Mouse (Mus musculus): ENCODE results near the gene Mex3d. TPM values are rescaled to one million over a fixed set of nuclear protein-coding genes. Genes with fewer than 3 reads are reported as not detected.

Gene Mex3d
- polyA plus RNA-seq, 1 experiment: 7.9 TPM

DNA sequence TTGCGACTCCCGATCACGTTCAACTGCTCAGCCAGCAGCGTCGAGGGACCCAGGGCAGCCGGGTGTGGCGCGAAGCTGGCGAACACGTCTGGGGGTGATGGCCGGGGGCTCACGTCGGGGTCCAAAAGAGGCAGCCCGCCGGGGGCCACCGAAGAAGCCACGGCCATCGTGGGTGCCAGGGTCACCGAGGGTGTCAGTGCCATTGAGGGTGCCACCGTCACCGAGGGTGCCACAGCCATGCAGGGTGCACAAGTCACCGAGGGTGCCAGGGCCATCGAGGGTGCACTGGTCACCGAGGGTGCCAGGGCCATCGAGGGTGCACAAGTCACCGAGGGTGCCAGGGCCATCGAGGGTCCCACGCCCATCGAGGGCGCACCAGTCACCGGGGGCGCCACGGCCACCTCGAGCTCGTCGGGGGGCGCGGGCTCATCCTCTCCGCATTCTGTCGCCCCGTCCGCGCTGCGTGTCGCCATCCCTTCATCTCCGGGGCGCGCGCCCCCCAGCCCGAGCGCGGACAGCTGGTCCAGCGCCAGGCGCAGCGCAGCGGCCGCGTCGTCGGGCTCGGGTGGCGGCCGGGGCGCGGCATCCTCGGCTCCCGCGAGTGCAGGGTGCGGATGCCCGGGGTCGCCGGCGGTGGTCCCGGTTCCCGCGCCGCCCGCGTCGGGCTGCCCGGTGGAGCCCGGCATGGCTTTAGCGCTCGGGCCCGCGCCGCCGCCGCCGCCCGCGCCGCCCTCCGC lies 556 bp downstream of the Mex3d start:
- Histone ChIP-seq H3K27ac (ENCODE audit: insufficient read depth, low read depth, low read length) (no peak overlapping the region), H3K27me3 (replicated peaks; ENCODE audit: control insufficient read depth, insufficient read depth, low read length) (no peaks in the 10 kb centered on the region), H3K4me1 (ENCODE audit: control insufficient read depth, insufficient read depth, low read length) (peaks cover 11% of the 10 kb centered on the region; the same call in 1 of the 2 replicates), H3K36me3 (ENCODE audit: control insufficient read depth, insufficient read depth, low read length) (no peaks in the 10 kb centered on the region), H3K4me3 (ENCODE audit: insufficient read depth, low read depth, low read length) (peak overlapping the region; percentile 72)
- WGBS: 4% methylated on average over 91 of the region's 94 CpGs
- no peak for DNase-seq
- no peak for TF ChIP-seq CTCF (conservative IDR thresholded peaks at IDR 0.05; ENCODE audit: insufficient read depth, insufficient read length, low read depth, low read length)
- no peak for TF ChIP-seq POLR2A (IDR thresholded peaks at IDR 0.05; ENCODE audit: low read depth, low read length)

- WGBS: 10% methylated on average over 34 of the region's 34 CpGs
- no peaks in the 10 kb centered on the region for H3K36me3 ChIP-seq (ENCODE audit: control insufficient read depth, insufficient read depth, low read length)
- DNase-seq: no peak
- H3K27ac ChIP-seq (ENCODE audit: insufficient read depth, low read depth, low read length): no peak overlapping the region
- TF ChIP-seq CTCF (conservative IDR thresholded peaks at IDR 0.05; ENCODE audit: insufficient read depth, insufficient read length, low read depth, low read length) (no peak), POLR2A (IDR thresholded peaks at IDR 0.05; ENCODE audit: low read depth, low read length) (no peak)
- H3K27me3 ChIP-seq (replicated peaks; ENCODE audit: control insufficient read depth, insufficient read depth, low read length): no peaks in the 10 kb centered on the region
- H3K4me3 ChIP-seq (ENCODE audit: insufficient read depth, low read depth, low read length): peak overlapping the region; percentile 72
- peaks cover 11% of the 10 kb centered on the region; the same call in 1 of the 2 replicates for H3K4me1 ChIP-seq (ENCODE audit: control insufficient read depth, insufficient read depth, low read length)
These were observed 1.4 kb downstream of the Mex3d start for GRCm38 (mm10) chr10:80385811-80386734.

DNA sequence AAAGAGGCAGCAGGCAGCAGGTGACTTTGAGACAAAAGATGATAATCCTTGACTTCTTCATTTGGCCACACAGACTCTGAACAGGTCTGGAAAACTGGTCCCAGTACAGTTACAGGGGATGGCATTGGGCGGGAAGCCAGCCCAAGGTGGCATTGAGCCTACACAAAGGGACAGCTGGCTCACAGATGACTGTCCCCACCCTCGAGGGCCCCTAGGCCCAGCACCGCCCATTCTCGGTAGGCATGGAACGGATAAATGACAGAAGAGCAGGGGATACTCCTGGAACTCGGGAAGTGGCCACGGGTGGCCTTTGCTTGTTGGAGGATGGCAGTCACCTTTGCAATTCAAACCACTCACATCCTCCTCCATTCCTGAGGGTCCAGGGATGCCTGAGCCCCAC lies 2.1 kb downstream of the Mex3d start:
- H3K36me3 ChIP-seq (ENCODE audit: control insufficient read depth, insufficient read depth, low read length): no peaks in the 10 kb centered on the region
- no peak overlapping the region for H3K4me3 ChIP-seq (ENCODE audit: insufficient read depth, low read depth, low read length)
- H3K27ac ChIP-seq (ENCODE audit: insufficient read depth, low read depth, low read length): no peak overlapping the region
- 61% methylated on average over 7 of the region's 7 CpGs for WGBS
- H3K27me3 ChIP-seq (replicated peaks; ENCODE audit: control insufficient read depth, insufficient read depth, low read length): no peaks in the 10 kb centered on the region
- peaks cover 10% of the 10 kb centered on the region; the same call in 1 of the 2 replicates for H3K4me1 ChIP-seq (ENCODE audit: control insufficient read depth, insufficient read depth, low read length)
- no peak for DNase-seq
- TF ChIP-seq CTCF (conservative IDR thresholded peaks at IDR 0.05; ENCODE audit: insufficient read depth, insufficient read length, low read depth, low read length) (no peak), POLR2A (IDR thresholded peaks at IDR 0.05; ENCODE audit: low read depth, low read length) (no peak)

DNA sequence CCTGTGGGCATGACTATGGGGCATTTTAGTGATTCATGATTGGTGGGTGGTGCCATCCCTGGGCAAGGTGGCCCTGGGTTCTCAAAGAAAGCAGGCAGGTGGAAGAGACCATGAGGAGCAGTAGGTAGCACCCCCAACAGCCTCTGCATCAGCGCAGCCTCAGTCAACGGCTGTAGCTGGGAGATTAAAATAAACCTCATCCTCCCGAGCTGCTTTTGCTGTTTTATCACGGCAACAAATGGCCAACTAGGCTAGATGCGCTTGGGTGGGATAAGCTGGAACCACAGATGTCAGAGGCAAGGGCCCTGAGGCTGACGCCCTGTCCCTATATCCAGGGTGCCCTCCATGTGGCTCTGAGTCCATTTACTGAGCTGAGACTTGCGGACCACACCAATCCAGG lies 2.8 kb downstream of the Mex3d start:
- Histone ChIP-seq H3K4me1 (ENCODE audit: control insufficient read depth, insufficient read depth, low read length) (peaks cover 9% of the 10 kb centered on the region; the same call in 1 of the 2 replicates), H3K4me3 (ENCODE audit: insufficient read depth, low read depth, low read length) (no peak overlapping the region), H3K27ac (ENCODE audit: insufficient read depth, low read depth, low read length) (no peak overlapping the region), H3K27me3 (replicated peaks; ENCODE audit: control insufficient read depth, insufficient read depth, low read length) (no peaks in the 10 kb centered on the region), H3K36me3 (ENCODE audit: control insufficient read depth, insufficient read depth, low read length) (no peaks in the 10 kb centered on the region)
- 80% methylated on average over 7 of the region's 7 CpGs for WGBS
- no peak for DNase-seq
- TF ChIP-seq CTCF (conservative IDR thresholded peaks at IDR 0.05; ENCODE audit: insufficient read depth, insufficient read length, low read depth, low read length) (no peak), POLR2A (IDR thresholded peaks at IDR 0.05; ENCODE audit: low read depth, low read length) (no peak)

DNA sequence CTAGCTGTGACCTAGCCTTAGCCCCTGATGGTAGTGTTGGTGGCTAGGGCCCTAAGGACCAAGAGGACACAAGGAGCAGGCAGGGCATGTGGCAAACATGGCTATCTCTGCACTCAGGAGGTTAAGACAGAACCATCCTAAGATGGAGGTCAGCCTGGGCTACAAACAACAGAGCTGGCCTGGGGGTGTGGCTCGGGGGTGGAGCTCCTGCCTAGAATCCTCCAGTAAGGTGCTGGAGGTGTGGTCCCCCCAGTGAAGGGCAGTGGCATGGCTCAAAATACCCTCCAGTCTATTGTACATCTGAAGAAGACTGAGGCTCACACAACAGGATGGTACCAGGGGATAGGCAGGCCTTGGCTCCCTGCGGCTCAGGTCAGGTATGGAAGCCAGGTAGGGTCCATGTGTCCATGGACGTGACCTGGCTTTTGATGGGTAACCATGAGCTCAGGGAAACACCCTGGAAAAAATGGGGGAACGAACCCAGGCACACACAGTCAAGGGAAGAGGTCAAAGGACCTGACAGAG lies 3.3 kb downstream of the Mex3d start:
- no peaks in the 10 kb centered on the region for H3K36me3 ChIP-seq (ENCODE audit: control insufficient read depth, insufficient read depth, low read length)
- no peak overlapping the region for H3K27ac ChIP-seq (ENCODE audit: insufficient read depth, low read depth, low read length)
- no peak for DNase-seq
- no peak overlapping the region for H3K4me3 ChIP-seq (ENCODE audit: insufficient read depth, low read depth, low read length)
- TF ChIP-seq CTCF (conservative IDR thresholded peaks at IDR 0.05; ENCODE audit: insufficient read depth, insufficient read length, low read depth, low read length) (no peak), POLR2A (IDR thresholded peaks at IDR 0.05; ENCODE audit: low read depth, low read length) (no peak)
- no peaks in the 10 kb centered on the region for H3K27me3 ChIP-seq (replicated peaks; ENCODE audit: control insufficient read depth, insufficient read depth, low read length)
- 86% methylated on average over 4 of the region's 4 CpGs for WGBS
- H3K4me1 ChIP-seq (ENCODE audit: control insufficient read depth, insufficient read depth, low read length): peaks cover 9% of the 10 kb centered on the region; the same call in 1 of the 2 replicates

DNA sequence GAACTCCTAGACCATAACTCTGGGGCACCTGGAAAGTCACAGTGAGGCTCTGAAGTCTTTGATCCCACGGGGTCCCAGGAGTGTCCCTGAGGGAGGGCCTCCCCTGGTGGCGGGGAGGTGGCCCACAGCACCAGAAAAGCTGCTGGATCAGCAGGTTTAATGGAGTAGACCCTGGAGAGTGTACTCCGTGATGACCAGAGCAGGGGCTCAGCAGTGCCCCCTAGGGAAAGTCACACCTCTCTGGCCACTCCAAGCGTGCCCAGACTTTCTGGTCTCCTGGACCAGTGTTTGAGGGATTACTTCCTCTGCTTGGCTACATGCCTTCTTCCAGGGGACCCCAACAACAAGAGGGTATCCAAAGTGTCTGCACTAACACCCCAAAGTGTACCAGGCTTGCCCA lies 4.0 kb downstream of the Mex3d start:
- Histone ChIP-seq H3K27ac (ENCODE audit: insufficient read depth, low read depth, low read length) (no peak overlapping the region), H3K4me3 (ENCODE audit: insufficient read depth, low read depth, low read length) (no peak overlapping the region), H3K36me3 (ENCODE audit: control insufficient read depth, insufficient read depth, low read length) (no peaks in the 10 kb centered on the region), H3K4me1 (ENCODE audit: control insufficient read depth, insufficient read depth, low read length) (peaks cover 9% of the 10 kb centered on the region; the same call in 1 of the 2 replicates), H3K27me3 (replicated peaks; ENCODE audit: control insufficient read depth, insufficient read depth, low read length) (no peaks in the 10 kb centered on the region)
- TF ChIP-seq CTCF (conservative IDR thresholded peaks at IDR 0.05; ENCODE audit: insufficient read depth, insufficient read length, low read depth, low read length) (peak; percentile 34; the same call in 1 of the 2 replicates), POLR2A (IDR thresholded peaks at IDR 0.05; ENCODE audit: low read depth, low read length) (no peak)
- WGBS: 53% methylated on average over 4 of the region's 4 CpGs
- no peak for DNase-seq
